Mouse (Mus musculus): ENCODE data around the gene Akp3. TPM values are rescaled to one million over a fixed set of nuclear protein-coding genes. Genes with fewer than 3 reads are reported as not detected.
A peak's percentile ranks its signal among the peaks of the same experiment; 100 is the strongest.

The Akp3 gene
- total RNA-seq, 2 experiments from 2014 or later, result not detected

- no peak for DNase-seq
Measured at GRCm38 (mm10) chr1:87154501-87155120, 29.8 kb downstream of the Akp3 start.

- no peak for DNase-seq
Measured at GRCm38 (mm10) chr1:87155531-87156198, 30.9 kb downstream of the Akp3 start.

DNA sequence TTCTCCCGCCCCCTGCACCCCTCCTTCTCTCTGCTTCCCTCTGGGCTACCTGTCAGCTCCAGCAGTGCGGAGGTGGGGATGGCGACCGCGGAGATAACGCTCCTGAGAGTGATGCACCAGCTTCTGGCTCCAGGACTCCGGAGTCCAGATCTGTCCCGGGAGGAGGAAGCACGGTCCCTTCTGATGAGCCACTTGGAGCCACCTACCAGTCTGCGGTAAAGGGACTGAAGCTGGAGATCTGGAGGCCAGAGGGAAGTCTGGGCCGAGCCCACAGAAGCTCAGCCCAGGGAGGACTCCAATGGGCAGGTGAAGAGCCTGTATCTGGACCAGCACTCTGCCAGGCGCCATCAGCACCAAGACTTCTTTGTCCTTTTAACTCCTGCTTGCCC lies 31.4 kb downstream of the Akp3 start, which contains the start of gene Ecel1:
Gene Ecel1 (minus strand): TSS at position 323 of the 389 bp plus-strand sequence.
- DNase-seq, result no peak

DNA sequence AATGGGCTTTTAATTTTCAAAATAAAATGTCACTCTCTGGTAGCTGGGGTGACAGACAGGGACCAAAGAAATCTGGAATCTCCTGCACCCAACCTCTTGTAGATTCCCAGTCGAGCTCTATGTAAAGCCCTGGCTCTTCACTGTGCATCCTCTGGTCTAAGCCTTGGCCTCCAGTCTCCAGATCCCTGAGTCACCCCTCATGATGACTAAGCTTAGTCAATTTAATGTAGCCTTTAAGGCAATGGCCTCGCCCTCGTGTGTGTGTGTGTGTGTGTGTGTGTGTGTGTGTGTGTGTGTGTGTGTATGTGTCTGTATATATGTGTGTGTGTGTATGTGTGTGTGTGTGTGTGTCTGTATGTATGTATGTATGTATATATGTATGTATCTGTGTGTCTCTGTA lies 34.6 kb downstream of the Akp3 start:
- DNase-seq, result no peak

- no peak for DNase-seq
Measured at GRCm38 (mm10) chr1:87164164-87164795, 39.5 kb downstream of the Akp3 start.

GRCm38 (mm10) chr1:87164796-87165184 lies 40.0 kb downstream of the Akp3 start:
- no peak for DNase-seq

GRCm38 (mm10) chr1:87170458-87170857 lies 45.7 kb downstream of the Akp3 start:
- no peak for DNase-seq

DNA sequence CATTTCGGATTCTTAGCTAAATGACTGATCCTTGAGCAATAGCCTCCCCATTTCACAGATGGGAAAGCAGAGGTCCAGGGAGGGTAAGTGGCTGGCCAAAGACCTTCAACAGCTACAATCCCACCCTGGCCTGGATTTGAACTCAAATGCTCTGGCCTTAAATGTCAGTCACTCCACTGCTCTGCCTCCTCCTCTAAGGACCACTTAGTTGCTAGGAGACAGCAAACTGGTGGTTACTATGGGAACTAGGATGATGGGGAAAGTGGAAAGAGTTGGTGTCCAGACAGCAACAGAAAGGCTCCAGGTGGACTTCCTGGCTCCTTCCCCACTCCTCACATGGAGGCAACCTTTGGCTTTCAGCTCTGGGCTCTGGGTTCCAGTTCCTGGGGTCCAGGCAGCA lies 46.5 kb downstream of the Akp3 start:
- no peak for DNase-seq

GRCm38 (mm10) chr1:87172316-87172715 lies 47.5 kb downstream of the Akp3 start:
- no peak for DNase-seq

- DNase-seq, result peak; percentile 77
Measured at GRCm38 (mm10) chr1:87174006-87174955, 49.5 kb downstream of the Akp3 start.

DNA sequence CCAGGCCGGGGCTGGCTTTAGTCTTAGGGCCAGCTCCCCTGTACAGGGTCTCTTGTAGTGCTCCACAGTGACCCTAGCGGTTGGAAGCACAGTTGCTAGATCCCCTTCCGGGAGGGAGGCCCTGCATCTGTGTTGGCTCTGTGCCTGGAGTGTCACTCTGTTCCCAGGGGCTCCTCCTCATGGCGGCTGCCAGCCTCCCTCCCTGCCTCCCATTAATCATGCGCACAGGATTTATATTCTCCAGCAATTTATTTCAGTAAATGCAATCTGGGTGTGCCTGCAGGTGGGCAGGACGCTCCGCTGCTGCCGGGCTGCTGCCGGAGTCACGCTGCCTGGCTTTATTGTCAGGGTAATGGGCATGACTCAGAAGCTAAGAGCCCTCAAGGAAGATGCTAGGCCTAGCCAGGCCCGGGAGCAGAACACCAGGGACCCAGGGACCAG lies 51.1 kb downstream of the Akp3 start:
- DNase-seq, result peak; percentile 81

Other genes starting within 250 kb of the Akp3 start
- not detected for gene Alppl2, start 35.0 kb upstream of the Akp3 start, total RNA-seq (2021)
- not detected for gene Alpi, start 23.4 kb upstream of the Akp3 start, total RNA-seq (2021)
- gene Ecel1, start 31.5 kb downstream of the Akp3 start, total RNA-seq (2021), result under 1 TPM in 1 of 2 experiments, not detected in 1; 0.18 TPM
- not detected for gene Prss56, start 58.3 kb downstream of the Akp3 start, total RNA-seq (2021)
- gene Chrnd, start 65.6 kb downstream of the Akp3 start, total RNA-seq (2021), result not detected
- gene Chrng, start 79.7 kb downstream of the Akp3 start, total RNA-seq (2021), result under 1 TPM; 0.14 TPM
- gene Eif4e2, start 88.9 kb downstream of the Akp3 start, total RNA-seq (2021), result 10 to 100 TPM; 71.3 to 72.5 TPM
- gene Efhd1, start 139.4 kb downstream of the Akp3 start, total RNA-seq (2021), result 1 to 10 TPM; 2.6 to 3.0 TPM
- gene Gigyf2, start 202.0 kb downstream of the Akp3 start, total RNA-seq (2021), result 10 to 100 TPM; 46.6 to 46.9 TPM

Measured in heart, postnatal 4 days (tissue).